Mouse (Mus musculus): ENCODE results near the gene Grap2.
A peak's percentile ranks its signal among the peaks of the same experiment; 100 is the strongest.

Gene Grap2

DNA sequence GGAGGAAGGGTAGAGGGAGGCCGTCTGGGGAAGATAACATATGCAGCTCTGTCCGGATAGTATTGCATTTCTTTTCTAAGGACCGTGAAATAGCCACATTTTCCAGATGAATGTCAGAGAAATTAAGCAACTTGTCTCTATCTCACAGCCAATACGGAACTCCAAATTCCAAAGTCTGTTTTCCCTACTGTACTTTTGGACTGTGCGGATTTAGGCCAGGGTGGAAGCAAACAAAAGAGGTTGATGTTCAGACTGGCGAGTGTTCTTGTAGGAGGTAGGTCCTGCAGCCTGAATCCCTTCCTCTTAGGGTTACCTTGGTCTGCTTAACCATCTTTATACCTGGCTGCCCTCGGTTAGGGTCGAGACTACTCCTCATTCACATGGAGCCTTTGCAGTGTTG is 109.9 kb downstream of the Grap2 start:
- ATAC-seq (ENCODE audit: low TSS enrichment) = no peak

DNA sequence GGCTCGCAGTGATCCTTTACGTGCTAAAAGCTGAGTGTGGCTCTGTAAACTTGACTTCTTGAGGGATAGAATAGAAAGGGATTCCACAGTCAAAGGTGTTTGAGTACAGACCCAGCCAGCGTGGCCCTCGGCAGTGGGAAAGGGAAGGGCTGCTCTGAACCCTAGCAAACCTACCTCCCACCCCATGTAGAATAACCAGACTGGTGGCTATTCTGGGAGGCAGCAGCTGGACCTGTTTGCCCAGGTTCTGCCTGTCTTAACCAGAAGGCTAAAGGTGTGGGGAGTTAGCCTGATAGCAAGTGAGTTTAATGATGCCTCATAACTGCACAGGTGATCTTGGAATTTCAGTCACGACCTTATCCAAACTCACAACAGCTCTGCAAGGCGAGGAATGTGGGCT is 110.8 kb downstream of the Grap2 start:
- no peak for ATAC-seq (ENCODE audit: low TSS enrichment)

DNA sequence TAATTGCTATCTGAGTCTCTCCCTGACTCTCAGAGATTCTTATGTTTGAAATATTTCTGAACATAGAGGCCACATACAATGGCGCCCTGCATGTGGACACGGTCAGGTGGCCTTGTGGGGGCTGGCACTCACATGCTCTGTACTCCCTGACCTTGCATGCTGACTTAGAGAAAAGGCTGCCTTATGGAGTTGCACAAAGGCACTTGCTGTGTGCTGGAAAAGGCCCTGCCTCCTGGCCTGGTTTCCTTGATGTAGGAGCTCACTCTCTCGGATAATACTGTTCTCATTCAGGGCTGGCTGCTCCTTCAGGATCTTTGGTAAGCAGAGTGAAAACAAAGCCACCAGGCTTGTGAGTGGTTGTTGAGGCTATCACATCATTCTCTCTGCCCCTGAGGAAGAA is 111.6 kb downstream of the Grap2 start:
- peak; percentile 20; the same call in 1 of the 2 replicates for ATAC-seq (ENCODE audit: low TSS enrichment)

DNA sequence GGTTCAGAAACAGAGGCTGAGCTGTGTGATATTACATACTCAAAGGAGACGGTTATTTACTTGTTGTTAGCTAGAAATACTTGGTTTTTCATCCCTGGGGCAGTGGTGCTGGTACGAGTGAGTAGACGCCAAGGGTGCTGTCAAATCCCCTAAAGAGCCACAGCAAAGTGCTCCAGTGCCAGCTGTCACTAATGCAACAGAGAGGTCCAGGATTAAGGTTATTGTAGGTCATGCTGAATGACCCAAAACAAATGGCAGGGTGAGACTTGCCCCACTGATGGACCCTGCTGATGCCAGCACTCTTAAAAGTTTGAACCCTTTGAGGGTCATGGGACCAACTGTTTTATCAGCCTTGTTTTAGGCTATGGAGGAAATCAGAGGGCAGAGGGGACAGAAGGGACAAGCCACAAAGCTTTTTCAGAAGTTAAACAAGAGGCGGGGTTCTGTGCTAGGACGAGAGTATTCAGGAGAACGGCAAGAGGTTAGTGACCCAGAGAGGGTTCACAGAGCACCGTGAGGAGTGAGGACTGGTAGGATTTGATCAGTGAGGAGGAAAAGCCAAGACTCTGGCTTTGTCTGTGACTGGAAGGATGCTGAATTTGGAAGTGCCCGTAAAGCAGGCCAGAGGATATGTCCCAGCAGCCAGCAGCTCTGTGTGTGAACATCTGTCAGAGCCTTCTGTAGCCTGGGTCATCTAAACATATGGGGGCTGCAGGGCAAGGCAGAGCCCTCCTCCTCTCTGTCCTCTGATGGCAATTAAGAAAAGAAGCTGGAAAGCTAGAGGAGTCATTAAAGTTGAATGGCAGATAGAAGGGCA is 112.6 kb downstream of the Grap2 start:
- ATAC-seq (ENCODE audit: low TSS enrichment) = peak; percentile 6; the same call in 1 of the 2 replicates

DNA sequence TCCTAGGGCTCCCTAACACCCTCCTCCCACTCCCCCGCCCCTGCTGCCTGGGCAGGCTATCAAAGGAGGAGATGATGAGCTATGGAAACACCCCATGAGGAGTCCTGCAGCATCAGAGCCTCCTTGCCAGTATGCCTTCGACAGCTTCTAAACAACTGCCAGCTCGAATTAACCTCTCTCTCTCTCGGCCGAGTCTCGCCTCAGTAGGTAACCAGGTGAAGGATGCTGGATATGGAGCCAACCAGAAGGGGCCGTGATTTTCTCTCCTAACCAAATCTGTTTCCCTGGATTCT is 113.2 kb downstream of the Grap2 start:
- ATAC-seq (ENCODE audit: low TSS enrichment) = peak; percentile 56; the same call in 1 of the 2 replicates

DNA sequence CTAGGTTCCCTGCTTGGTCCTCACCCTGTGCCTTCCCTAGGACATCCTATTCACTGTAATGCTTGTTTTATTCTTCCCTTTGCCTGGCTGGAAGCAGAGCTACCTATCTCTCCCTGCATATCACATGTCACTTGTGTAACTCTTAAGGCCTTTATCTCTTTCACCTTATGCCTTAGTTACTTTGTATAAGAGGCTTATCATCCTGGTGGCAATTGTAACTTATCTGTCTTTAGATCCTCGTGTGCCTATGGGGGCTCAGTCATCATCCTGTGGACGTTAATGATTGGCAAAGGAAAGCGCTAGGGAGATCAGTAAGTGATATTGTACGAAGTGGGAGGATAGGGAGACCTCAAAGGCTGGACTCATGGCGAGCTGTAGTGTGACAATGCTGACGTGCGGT is 116.1 kb downstream of the Grap2 start:
- ATAC-seq (ENCODE audit: low TSS enrichment) = no peak

DNA sequence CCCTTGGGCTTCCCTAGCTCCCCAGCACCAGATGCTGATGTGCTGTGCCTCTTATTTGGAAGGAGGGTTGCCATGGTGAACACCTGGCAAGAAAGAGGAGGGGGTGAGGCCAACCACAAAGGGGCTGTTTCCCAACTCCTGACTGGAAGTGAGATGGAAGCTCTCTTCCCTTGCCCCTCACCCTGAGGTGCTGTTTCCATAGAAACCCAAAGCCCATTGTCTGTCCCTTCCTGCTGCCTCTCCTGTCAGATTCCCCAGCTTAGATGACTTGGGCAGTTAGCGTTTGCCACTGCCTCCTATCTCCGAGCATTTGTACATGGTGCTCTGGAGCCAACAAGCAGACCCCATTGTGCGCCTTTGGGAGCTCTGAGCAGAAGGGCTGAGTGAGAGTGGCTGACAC is 121.1 kb downstream of the Grap2 start:
- ATAC-seq (ENCODE audit: low TSS enrichment) = no peak

DNA sequence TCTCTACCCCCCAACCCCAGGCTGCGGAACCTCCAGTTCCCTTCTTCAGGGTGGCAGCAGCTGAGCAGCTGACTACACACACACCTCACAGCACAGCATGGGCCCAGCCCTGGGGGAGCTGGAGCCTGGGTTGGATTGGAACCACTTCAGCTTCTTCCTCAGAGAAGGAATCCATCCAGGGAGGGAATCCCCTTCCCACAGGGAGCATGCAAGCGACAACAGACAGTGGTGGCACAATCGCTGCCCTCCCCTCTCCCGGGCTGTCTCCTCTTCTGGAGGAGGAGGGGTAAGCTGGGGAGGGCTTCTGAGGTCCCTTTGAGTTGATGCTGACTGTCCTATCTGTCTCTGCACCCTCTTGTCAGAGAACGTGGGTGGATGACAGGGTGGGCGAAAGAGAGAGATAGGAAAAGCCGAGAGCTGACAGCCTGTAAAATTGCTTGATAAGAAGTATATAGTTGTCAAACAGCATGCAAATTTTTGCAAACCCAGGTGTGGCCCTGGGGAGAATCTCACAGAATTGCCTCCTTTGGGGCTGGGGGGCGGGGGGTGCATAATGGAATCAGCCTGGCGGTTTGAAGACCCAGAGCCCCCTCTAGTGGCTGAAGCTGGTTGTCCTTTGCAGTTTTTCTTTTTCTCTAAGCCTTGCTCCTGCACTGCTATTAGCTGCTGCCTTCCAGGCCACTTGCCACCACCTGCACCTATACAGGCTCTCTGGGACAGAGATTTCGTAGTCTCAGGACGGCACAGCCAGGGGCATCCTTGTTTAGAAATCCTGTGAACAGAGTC is 121.9 kb downstream of the Grap2 start:
- peak; percentile 57; the same call in 1 of the 2 replicates for ATAC-seq (ENCODE audit: low TSS enrichment)

DNA sequence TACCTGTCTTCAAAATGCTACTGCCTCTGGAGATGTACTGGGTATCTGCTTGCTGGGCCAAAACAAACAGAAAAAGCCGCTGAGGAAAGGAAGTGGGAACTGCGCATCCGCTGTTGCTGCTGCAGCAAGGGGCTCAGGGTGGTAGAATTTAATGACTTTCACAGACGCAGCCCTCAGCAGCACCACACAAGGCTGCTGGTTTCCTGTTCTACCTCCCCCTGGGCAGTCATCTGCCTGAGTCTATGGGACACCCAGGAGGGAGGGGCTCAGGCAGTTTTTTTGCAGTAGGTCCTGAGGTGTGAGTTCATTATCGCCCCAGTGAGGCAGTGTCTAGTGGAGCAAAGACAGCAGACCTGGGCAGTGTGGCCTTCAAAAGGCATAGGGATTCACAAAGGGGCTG is 125.2 kb downstream of the Grap2 start:
- ATAC-seq (ENCODE audit: low TSS enrichment) = no peak

DNA sequence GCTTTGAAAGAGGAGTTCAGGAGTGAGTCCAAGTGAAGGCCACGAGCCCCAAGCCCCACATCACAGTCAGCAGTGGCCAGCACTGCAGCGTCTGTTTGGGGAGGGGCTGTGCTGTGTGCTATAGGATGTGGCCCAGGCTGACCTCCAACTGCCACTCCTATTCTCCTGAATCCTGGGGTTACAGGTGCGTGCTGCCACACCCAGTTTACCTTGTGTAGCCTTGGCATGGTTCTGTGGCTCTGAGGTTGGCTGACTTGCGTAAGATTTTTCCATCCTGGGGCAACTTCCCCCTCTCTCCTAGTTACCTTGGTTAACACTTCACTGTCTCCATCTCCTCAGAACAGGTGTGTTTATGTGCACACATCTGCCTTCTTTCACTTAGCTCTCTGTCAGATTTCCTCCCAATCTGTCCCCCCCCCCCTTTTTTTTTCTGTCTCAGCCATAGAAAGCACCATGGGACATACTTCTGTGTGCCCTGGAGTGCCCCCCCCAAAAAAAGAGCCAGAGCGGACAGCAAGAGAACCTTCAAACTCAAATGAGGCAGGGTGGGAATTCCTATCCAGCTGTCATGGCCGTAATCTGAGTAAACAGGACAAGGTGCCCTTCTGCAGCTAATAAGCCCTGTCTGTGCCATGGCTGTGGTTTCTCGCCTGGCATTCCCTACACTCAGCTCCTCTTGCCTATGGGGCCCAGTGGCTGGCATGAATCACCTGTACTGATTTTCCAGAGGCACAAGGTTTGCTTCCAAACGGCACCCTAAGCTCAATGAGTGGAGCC is 129.3 kb downstream of the Grap2 start:
- ATAC-seq (ENCODE audit: low TSS enrichment) = no peak

All from frontal cortex, adult (tissue).